Comparison of ENCODE assay signal across 7 mouse cellular contexts in the genomic region with DNA sequence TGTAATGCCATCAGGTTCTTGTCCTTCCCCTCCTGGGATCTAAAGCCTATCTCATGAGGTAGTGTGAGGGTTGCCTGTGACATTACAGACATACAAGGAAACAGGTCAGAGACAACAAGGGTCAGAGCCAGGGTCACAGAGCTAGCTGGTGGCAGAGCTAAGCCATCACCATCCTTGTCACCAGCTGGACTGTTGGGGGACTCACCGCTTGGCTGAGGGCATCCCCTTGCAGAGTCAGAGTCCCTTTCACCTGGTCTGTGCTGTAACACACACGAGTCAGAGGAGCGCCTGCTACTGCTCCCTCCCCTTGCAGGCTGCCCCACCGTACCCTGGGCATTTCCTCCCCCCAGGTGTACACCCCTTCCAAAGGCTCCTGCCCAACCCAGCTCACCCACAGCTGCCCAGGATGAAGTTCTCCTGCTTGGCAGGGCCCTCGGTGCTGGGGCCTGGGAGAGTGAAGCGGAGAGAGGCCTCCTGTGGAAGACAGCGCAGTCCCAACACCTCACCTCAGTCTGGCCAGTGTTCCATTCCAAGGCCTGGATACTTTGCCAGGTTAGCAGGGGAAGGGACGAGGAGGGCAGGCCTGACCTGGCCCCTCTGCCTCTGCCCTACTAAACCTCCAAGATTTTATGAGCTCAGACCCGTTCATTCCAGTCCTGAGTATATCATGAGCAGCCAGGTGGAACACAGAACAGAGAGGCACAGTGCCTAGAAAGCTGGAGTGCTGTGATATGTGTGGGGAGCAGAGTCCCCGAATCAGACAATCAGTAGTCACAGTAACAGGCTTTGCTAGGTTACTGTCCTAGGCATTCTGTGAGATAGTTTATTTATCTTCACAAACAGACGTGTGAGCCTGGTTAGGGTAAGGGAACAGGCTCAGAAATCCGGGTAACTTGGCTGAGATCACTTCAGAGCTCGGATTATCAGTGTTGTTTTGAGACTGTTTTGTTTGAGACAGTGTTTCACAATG. TPM values are rescaled to one million over a fixed set of nuclear protein-coding genes. Genes with fewer than 3 reads are reported as not detected.
DNase-seq lines count a peak whose midpoint lies in the region; ATAC-seq and TF ChIP-seq lines count a peak whose summit lies in the region.

No protein-coding gene starts in this region.

- peak overlapping the region; percentile 82 for H3K27ac ChIP-seq in testis, adult 2 months (ENCODE audit: control insufficient read depth, insufficient read depth, low read depth, low read length)
- no peak overlapping the region for H3K27ac ChIP-seq in intestine, embryonic 15.5 days
- peak overlapping the region; percentile 76 for H3K27ac ChIP-seq in liver, embryonic 16.5 days (ENCODE audit: low read length)

- no peaks in the 10 kb centered on the region for H3K9me3 ChIP-seq in intestine, embryonic 15.5 days
- H3K9me3 ChIP-seq in liver, embryonic 16.5 days (replicated peaks; ENCODE audit: control insufficient read depth, low read length), result no peaks in the 10 kb centered on the region

- peak overlapping the region; percentile 66 for H3K9ac ChIP-seq in intestine, embryonic 15.5 days
- peak overlapping the region; percentile 64 for H3K9ac ChIP-seq in liver, embryonic 16.5 days (ENCODE audit: low read depth, low read length)

- 44% methylated on average over 13 of the region's 13 CpGs for WGBS in intestine, embryonic 15.5 days
- 41% methylated on average over 13 of the region's 13 CpGs for WGBS in liver, embryonic 16.5 days (ENCODE audit: insufficient replicate concordance)

- H3K4me3 ChIP-seq in testis, adult 2 months (ENCODE audit: control insufficient read depth, low read depth, low read length), result peak overlapping the region; percentile 98
- peak overlapping the region; percentile 71 for H3K4me3 ChIP-seq in intestine, embryonic 15.5 days (replicated peaks)
- H3K4me3 ChIP-seq in liver, embryonic 16.5 days (ENCODE audit: low read depth, low read length), result peak overlapping the region; percentile 75

- H3K36me3 ChIP-seq in testis, adult 2 months (ENCODE audit: control insufficient read depth, insufficient read depth, low read length), result peaks cover 3% of the 10 kb centered on the region
- H3K36me3 ChIP-seq in intestine, embryonic 15.5 days, result peaks cover 25% of the 10 kb centered on the region
- peaks cover 24% of the 10 kb centered on the region for H3K36me3 ChIP-seq in liver, embryonic 16.5 days (ENCODE audit: control insufficient read depth, insufficient read depth)

- peak overlapping the region; percentile 83 for H3K4me2 ChIP-seq in intestine, embryonic 15.5 days (replicated peaks)
- peak overlapping the region; percentile 95 for H3K4me2 ChIP-seq in liver, embryonic 16.5 days (ENCODE audit: low read depth, low read length)

- no peaks in the 10 kb centered on the region for H3K27me3 ChIP-seq in testis, adult 2 months (ENCODE audit: control insufficient read depth, insufficient read depth, low read length)
- no peaks in the 10 kb centered on the region for H3K27me3 ChIP-seq in intestine, embryonic 15.5 days (replicated peaks)
- H3K27me3 ChIP-seq in liver, embryonic 16.5 days (ENCODE audit: control insufficient read depth, insufficient read depth, low read depth, low read length), result no peaks in the 10 kb centered on the region

- peaks cover 13% of the 10 kb centered on the region for H3K4me1 ChIP-seq in testis, adult 2 months (ENCODE audit: control insufficient read depth, insufficient read depth, low read length)
- H3K4me1 ChIP-seq in intestine, embryonic 15.5 days (replicated peaks), result peaks cover 12% of the 10 kb centered on the region; the same call in 1 of the 2 replicates
- H3K4me1 ChIP-seq in liver, embryonic 16.5 days (ENCODE audit: control insufficient read depth, low read depth, low read length), result peaks cover 23% of the 10 kb centered on the region

- ATAC-seq in intestine, embryonic 15.5 days, result no peak
- ATAC-seq in liver, embryonic 16.5 days (ENCODE audit: low read depth), result peak; percentile 25

- DNase-seq in testis, postnatal 14 days (ENCODE audit: low spot score), result no peak
- peak; percentile 5 for DNase-seq in embryo, embryonic 11 days
- DNase-seq in left cerebral cortex, postnatal 10 days (ENCODE audit: extremely low spot score in 1 of 2, low spot score in 2 of 2), result no peak
- no peak for DNase-seq in testis, postnatal 10 days (ENCODE audit: low spot score)

- intact Hi-C loops in left cerebral cortex, postnatal 10 days (cut with DNase I), result loop anchor here (5.0 kb wide), 1 partner anchor 50 kb away; a partner anchor contains a TSS

- no peak for TF ChIP-seq POLR2A in testis, adult 2 months (IDR thresholded peaks at IDR 0.05; ENCODE audit: control insufficient read depth, low read depth, low read length)

- TF ChIP-seq CTCF in testis, adult 2 months (IDR thresholded peaks at IDR 0.05; ENCODE audit: control insufficient read depth, insufficient read depth, insufficient replicate concordance, low read depth, low read length), result no peak

RNA-seq across cellular contexts. Expression of a gene that starts 1.0 kb away (rescaled TPM):
- polyA plus RNA-seq in testis, adult 2 months (2012; rRNA removed), result 277 and 305 TPM in 2 replicates
- 46.2 and 51.7 TPM in 2 replicates for polyA plus RNA-seq in intestine, embryonic 15.5 days (2015; fragmentation: Nextera tagmentation; extraction: Ambion mirVana)
- polyA plus RNA-seq in liver, embryonic 16.5 days (2015; fragmentation: Nextera tagmentation; extraction: Ambion mirVana), result 72.5 and 83.9 TPM in 2 replicates
- total RNA-seq in left cerebral cortex, postnatal 10 days (2021), result 100 to 1,000 TPM; 150 to 160 TPM

RNA-seq across cellular contexts. Expression of a gene that starts 5.2 kb away (rescaled TPM):
- 1.7 and 4.3 TPM in 2 replicates for polyA plus RNA-seq in testis, adult 2 months (2012; rRNA removed)
- polyA plus RNA-seq in intestine, embryonic 15.5 days (2015; fragmentation: Nextera tagmentation; extraction: Ambion mirVana), result 99.2 and 112 TPM in 2 replicates
- polyA plus RNA-seq in liver, embryonic 16.5 days (2015; fragmentation: Nextera tagmentation; extraction: Ambion mirVana), result 9.0 and 9.4 TPM in 2 replicates
- total RNA-seq in left cerebral cortex, postnatal 10 days (2021), result not detected

RNA-seq across cellular contexts. Expression of a gene that starts 14.7 kb away (rescaled TPM):
- 558 and 561 TPM in 2 replicates for polyA plus RNA-seq in testis, adult 2 months (2012; rRNA removed)
- polyA plus RNA-seq in intestine, embryonic 15.5 days (2015; fragmentation: Nextera tagmentation; extraction: Ambion mirVana), result not detected in 2 replicates
- not detected in 2 replicates for polyA plus RNA-seq in liver, embryonic 16.5 days (2015; fragmentation: Nextera tagmentation; extraction: Ambion mirVana)
- total RNA-seq in left cerebral cortex, postnatal 10 days (2021), result not detected

RNA-seq across cellular contexts. Expression of a gene that starts 37.3 kb away (rescaled TPM):
- 44.5 and 45.3 TPM in 2 replicates for polyA plus RNA-seq in testis, adult 2 months (2012; rRNA removed)
- polyA plus RNA-seq in intestine, embryonic 15.5 days (2015; fragmentation: Nextera tagmentation; extraction: Ambion mirVana), result 129 and 136 TPM in 2 replicates
- 41.9 and 45.1 TPM in 2 replicates for polyA plus RNA-seq in liver, embryonic 16.5 days (2015; fragmentation: Nextera tagmentation; extraction: Ambion mirVana)
- total RNA-seq in left cerebral cortex, postnatal 10 days (2021), result 100 to 1,000 TPM; 156 to 160 TPM

RNA-seq across cellular contexts. Expression of a gene that starts 37.5 kb away (rescaled TPM):
- polyA plus RNA-seq in testis, adult 2 months (2012; rRNA removed), result 26.8 and 28.4 TPM in 2 replicates
- polyA plus RNA-seq in intestine, embryonic 15.5 days (2015; fragmentation: Nextera tagmentation; extraction: Ambion mirVana), result 15.4 and 17.0 TPM in 2 replicates
- 6.9 and 7.6 TPM in 2 replicates for polyA plus RNA-seq in liver, embryonic 16.5 days (2015; fragmentation: Nextera tagmentation; extraction: Ambion mirVana)
- 10 to 100 TPM; 38.1 to 38.9 TPM for total RNA-seq in left cerebral cortex, postnatal 10 days (2021)

Comparison
In these comparisons a context has a peak if more than half of its experiments do, and no peak if none do; other contexts are left out.
1. RNA of a gene that starts 14.7 kb away (polyA plus RNA-seq): 558 to 561 TPM in testis, adult 2 months; not detected in liver, embryonic 16.5 days and not detected in intestine, embryonic 15.5 days; every median in the first group is over 100 times any median in the second.
2. Peak in every context shown above with its lines, with median percentiles within 50 percentile points of each other: H3K4me3 ChIP-seq.